Mouse (Mus musculus) lung, postnatal 0 days (tissue): Measurements from ENCODE around the gene Arhgef11.

Source experiments
- CTCF ChIP-seq: IDR thresholded peaks from 2 replicates; pipeline ENCODE4 v1.5.1; 2016; ENCODE audit warnings: antibody characterized with exemption, mild to moderate bottlenecking
- EP300 ChIP-seq: IDR thresholded peaks from 2 replicates; pipeline ENCODE4 v1.6.1; 2016; ENCODE audit warnings: antibody characterized with exemption, mild to moderate bottlenecking, control low read depth

DNA sequence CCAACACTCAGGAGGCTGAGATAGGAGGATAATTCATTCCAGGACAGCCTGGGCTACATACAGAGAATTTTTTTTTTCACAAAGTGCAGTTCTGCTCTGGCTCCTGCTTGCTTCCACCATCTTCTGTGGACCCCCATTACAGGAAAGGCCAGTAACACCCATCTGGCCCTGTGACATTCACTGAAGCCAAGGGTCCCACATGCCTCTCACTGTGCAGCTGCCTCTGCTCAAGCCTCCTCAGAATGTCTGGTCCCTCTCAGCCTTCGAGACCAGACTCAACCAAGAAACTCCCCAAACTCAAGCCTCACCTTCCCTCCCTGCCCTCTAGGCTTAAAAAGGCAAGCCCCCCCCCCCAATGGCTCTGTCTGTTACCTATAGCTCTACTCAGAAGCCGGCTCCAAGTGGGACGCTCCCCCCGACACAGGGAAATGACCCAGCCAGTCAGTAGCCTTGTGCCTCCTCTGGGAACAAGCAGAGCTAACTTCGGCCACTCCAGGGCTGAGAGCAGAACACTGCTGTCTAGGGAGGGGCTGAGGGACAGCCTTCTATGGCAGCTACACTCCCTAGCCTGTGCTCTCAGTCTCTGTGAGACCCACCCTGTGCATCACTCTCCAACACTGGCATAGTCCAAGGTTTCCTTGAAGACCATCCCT lies 148.4 kb downstream of the Arhgef11 start:
- TF ChIP-seq EP300, result no peak
- no peak for TF ChIP-seq CTCF
